Mouse (Mus musculus) olfactory bulb, adult 2 months (tissue): ENCODE measurements around the gene Inf2.

Source experiments
- CTCF ChIP-seq: fragments of 200-500 bp; IDR thresholded peaks from 2 replicates; pipeline ENCODE4 v1.5.1; 2012; ENCODE audit warnings: low read depth, mild to moderate bottlenecking, low read length, moderate library complexity; ENCODE audit not compliant: insufficient read depth
- POLR2A ChIP-seq: fragments of 200-500 bp; IDR thresholded peaks from 2 replicates; pipeline ENCODE4 v1.6.1; 2012; ENCODE audit warnings: mild to moderate bottlenecking, low read depth, low read length, moderate library complexity; ENCODE audit not compliant: insufficient read depth

- TF ChIP-seq CTCF (no peak), POLR2A (no peak)
Measured at GRCm38 (mm10) chr12:112559671-112560070, 28.9 kb upstream of the Inf2 start.
